Mouse (Mus musculus) midbrain, embryonic 15.5 days (tissue): ENCODE measurements at regions not wholly inside any gene's neighbourhood (a gene's known extent, or its start where the extent isn't known, plus 50 kb on each side); places are given as distances from the start of the nearest gene placed in this dataset.
A peak's percentile ranks its signal among the peaks of the same experiment; 100 is the strongest.

Experiments
- ATAC-seq: fragments of 200-750 bp; cut with Nextera tagmentation; replicated peaks from 2 replicates; pipeline ENCODE4 v1.8.0; 2017; ENCODE audit warnings: moderate TSS enrichment
- H3K27ac ChIP-seq: fragments of 300-500 bp; sonication (generic); 2 replicates; pipeline ENCODE4 v1.5.1; 2015; ENCODE audit warnings: mild to moderate bottlenecking, inconsistent platforms
- H3K27me3 ChIP-seq: fragments of 300-500 bp; sonication (generic); replicated peaks from 2 replicates; pipeline ENCODE4 v1.6.1; 2015; ENCODE audit warnings: inconsistent platforms
- H3K36me3 ChIP-seq: fragments of 300-500 bp; sonication (generic); replicated peaks from 2 replicates; pipeline ENCODE4 v1.6.1; 2015; ENCODE audit warnings: inconsistent platforms
- H3K4me1 ChIP-seq: fragments of 300-500 bp; sonication (generic); 2 replicates; pipeline ENCODE4 v1.6.1; 2015; ENCODE audit warnings: inconsistent platforms
- H3K4me2 ChIP-seq: fragments of 300-500 bp; sonication (generic); 2 replicates; pipeline ENCODE4 v1.6.1; 2015; ENCODE audit warnings: inconsistent platforms, mild to moderate bottlenecking, moderate library complexity
- H3K4me3 ChIP-seq: fragments of 300-500 bp; sonication (generic); 2 replicates; pipeline ENCODE4 v1.5.1; 2015; ENCODE audit warnings: mild to moderate bottlenecking, inconsistent platforms
- H3K9ac ChIP-seq: fragments of 300-500 bp; sonication (generic); 2 replicates; pipeline ENCODE4 v1.6.1; 2015; ENCODE audit warnings: mild to moderate bottlenecking, inconsistent platforms
- H3K9me3 ChIP-seq: fragments of 300-500 bp; sonication (generic); 2 replicates; pipeline ENCODE4 v1.6.1; 2016; ENCODE audit warnings: inconsistent platforms
- WGBS: fragments of 180-500 bp; shearing (Covaris S2); methylation state at CpG from one replicate; pipeline ENCODE4 v1.1.7; 2015; ENCODE audit warnings: mixed read lengths; 5-methylcytosine and 5-hydroxymethylcytosine counted together

DNA sequence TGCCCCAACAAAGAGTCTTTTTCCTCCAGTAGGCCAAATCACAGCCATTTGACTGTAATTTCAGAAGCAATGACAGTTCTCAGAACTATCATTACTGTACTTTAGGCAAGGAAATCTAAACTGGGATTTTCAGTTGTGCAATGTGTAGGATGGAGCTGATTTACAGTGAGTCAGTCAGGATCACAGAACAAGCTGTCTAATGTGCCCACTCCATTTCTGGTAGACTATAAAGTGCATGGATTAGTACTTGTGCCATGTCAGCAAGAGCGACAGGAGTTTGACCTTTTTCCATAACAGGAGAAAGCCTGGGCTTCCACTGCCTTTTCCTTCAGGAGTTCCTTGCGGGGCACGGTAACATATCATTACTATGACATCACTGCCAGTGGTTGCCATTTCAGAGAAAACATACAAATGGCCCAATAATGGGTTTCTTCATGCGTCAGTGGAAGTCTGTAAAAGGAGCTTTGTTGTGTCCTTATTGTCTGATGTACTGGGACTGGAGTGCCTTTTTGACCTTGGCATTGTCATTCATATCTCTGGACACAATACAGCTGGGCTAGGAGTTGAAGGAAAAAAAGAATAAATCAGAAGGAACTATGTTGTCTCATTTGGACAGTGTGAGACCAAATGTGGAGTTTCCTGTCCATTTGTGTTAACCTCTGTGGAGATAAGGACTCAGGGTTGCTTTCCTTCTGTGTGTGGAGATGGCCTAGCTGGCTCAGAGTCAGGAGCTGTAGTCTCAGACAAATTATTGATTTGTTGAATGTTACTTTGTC is 271.5 kb upstream of the BC052040 start:
- WGBS: 41% methylated on average over 4 of the region's 4 CpGs
- no peaks in the 10 kb centered on the region for H3K9me3 ChIP-seq
- no peak for ATAC-seq

DNA sequence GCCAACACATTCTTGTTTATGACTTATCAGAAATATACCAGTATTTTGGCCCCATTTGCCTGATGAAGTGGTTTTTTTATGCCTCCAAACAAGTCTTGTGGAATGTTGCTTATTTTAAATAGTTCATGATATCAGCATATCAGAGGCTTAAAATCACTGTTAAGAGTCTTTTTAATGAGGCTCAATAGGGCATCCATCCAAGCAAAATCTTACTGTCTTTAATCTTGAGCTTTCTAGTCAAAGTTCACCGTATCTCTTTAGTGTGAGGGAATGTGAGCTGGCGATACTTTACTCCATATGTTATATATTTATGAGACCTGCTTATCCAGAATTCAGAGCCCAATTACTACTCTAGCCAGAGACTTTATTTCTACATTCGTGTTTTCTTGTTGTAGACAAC is 263.0 kb upstream of the BC052040 start:
- H3K4me1 ChIP-seq: no peaks in the 10 kb centered on the region
- no peak for ATAC-seq
- 87% methylated on average over 3 of the region's 3 CpGs for WGBS
- no peak overlapping the region for H3K27ac ChIP-seq
- H3K4me2 ChIP-seq: no peak overlapping the region
- H3K9me3 ChIP-seq: no peaks in the 10 kb centered on the region
- H3K27me3 ChIP-seq: no peaks in the 10 kb centered on the region
- no peaks in the 10 kb centered on the region for H3K36me3 ChIP-seq
- no peak overlapping the region for H3K4me3 ChIP-seq
- H3K9ac ChIP-seq: no peak overlapping the region

More for the DNA sequence above, 271.5 kb upstream of the BC052040 start:
- Histone ChIP-seq H3K4me2 (no peak overlapping the region), H3K4me3 (no peak overlapping the region), H3K36me3 (no peaks in the 10 kb centered on the region), H3K27ac (no peak overlapping the region), H3K9ac (no peak overlapping the region), H3K27me3 (no peaks in the 10 kb centered on the region), H3K4me1 (no peaks in the 10 kb centered on the region)

- Histone ChIP-seq H3K4me2 (no peak overlapping the region), H3K9me3 (no peaks in the 10 kb centered on the region), H3K27ac (no peak overlapping the region), H3K4me3 (no peak overlapping the region), H3K9ac (no peak overlapping the region), H3K4me1 (no peaks in the 10 kb centered on the region), H3K36me3 (no peaks in the 10 kb centered on the region), H3K27me3 (0 out of 2 replicates have a peak, but pooled peaks cover 7% of the 10 kb centered on the region)
- ATAC-seq: no peak
- 17% methylated on average over 5 of the region's 5 CpGs for WGBS
These were observed 258.9 kb upstream of the BC052040 start for GRCm38 (mm10) chr2:115322582-115322981.

DNA sequence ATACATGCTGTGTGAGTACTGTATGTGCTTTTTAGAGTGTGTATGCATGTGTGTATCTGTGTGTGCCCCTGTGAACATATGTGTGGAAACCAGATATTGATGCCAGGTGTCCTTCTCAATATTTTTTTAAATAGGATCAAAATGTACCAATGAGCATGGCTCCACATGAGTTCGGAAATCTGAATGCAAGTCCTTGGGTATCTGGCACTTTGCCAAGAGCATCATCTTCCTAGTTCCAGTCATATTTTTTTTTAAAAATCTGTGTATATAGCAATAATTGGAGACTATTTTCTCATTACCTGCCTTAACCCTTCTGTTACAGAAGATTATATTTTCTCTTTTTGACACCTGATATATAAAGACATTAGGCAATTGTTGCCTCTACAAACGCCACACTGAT is 255.0 kb upstream of the BC052040 start:
- 0 out of 2 replicates have a peak, but pooled peaks cover 7% of the 10 kb centered on the region for H3K27me3 ChIP-seq
- H3K9me3 ChIP-seq: no peaks in the 10 kb centered on the region
- ATAC-seq: no peak
- no peak overlapping the region for H3K4me3 ChIP-seq
- H3K36me3 ChIP-seq: no peaks in the 10 kb centered on the region
- WGBS: 66% methylated on average over 2 of the region's 2 CpGs
- no peak overlapping the region for H3K27ac ChIP-seq
- no peak overlapping the region for H3K9ac ChIP-seq
- no peak overlapping the region for H3K4me2 ChIP-seq
- H3K4me1 ChIP-seq: no peaks in the 10 kb centered on the region

DNA sequence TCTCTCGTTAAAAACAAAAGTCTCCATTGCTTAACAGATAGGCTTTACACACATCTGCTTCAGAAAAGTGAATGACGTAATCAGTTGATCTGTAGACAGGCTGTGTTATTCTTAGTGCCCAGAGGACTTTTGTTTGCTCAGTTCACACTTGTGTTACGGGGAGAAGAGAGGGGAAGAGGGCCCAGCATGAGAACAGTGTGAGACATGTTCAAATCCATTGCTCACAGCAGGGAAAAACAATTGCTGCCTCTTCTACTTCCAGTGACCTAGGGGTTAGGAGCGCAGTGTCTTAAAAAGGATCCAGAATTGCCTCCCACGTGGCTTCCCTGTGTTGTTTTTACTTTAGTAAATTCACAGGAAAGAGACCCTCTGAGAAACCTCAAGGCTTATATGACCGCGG is 243.3 kb upstream of the BC052040 start:
- Histone ChIP-seq H3K4me2 (no peak overlapping the region), H3K9ac (no peak overlapping the region), H3K4me3 (no peak overlapping the region), H3K36me3 (no peaks in the 10 kb centered on the region), H3K27me3 (no peaks in the 10 kb centered on the region), H3K27ac (no peak overlapping the region), H3K4me1 (no peaks in the 10 kb centered on the region; the same call in 1 of the 2 replicates), H3K9me3 (no peaks in the 10 kb centered on the region)
- 33% methylated on average over 7 of the region's 7 CpGs for WGBS
- 0 out of 2 replicates have a peak, but pooled peaks have one; percentile 24 for ATAC-seq

DNA sequence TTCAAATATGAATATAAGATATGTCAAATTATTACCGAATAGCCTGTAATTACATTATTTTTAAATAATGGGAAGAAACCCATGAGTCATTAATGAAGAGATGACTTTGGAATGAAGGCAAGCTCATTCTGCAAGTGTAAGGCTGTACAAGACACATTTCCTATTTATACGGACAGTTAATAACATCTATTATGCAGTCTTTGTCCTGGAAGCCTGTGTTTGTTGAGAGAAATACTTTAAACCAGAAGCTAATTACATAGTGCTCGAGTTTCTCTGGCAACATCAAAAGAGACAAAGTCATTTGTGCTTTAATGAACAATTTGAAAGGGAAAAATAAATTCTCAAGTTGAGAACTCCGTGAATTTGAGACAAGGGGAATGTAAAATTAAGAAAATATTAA is 242.5 kb upstream of the BC052040 start:
- WGBS: 44% methylated on average over 4 of the region's 4 CpGs
- H3K27me3 ChIP-seq: no peaks in the 10 kb centered on the region
- H3K9ac ChIP-seq: no peak overlapping the region
- H3K4me3 ChIP-seq: no peak overlapping the region
- no peak overlapping the region for H3K4me2 ChIP-seq
- H3K9me3 ChIP-seq: no peaks in the 10 kb centered on the region
- H3K27ac ChIP-seq: no peak overlapping the region
- no peaks in the 10 kb centered on the region for H3K36me3 ChIP-seq
- no peaks in the 10 kb centered on the region; the same call in 1 of the 2 replicates for H3K4me1 ChIP-seq
- no peak for ATAC-seq

DNA sequence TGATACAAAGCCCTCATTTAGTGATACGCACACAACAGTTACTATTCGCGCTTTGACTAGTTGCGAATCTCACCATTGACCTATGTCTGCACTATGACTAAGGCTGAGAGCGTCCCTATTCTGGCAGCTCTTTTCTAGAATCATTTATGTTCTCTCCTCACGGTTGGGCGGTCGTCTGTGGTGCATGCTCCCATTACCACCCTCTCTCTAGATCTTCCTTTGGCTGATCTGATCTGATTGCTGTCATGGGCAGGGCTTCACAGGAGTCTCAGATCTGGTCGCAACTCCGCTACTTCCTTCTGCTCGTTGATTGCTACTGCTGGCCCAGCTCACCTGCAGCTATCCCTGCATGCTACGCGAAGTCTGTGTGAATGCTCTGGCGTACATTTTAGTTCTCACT is 239.2 kb upstream of the BC052040 start:
- Histone ChIP-seq H3K9me3 (no peaks in the 10 kb centered on the region), H3K27me3 (no peaks in the 10 kb centered on the region), H3K9ac (no peak overlapping the region), H3K4me1 (no peaks in the 10 kb centered on the region; the same call in 1 of the 2 replicates), H3K27ac (no peak overlapping the region), H3K4me3 (no peak overlapping the region), H3K36me3 (no peaks in the 10 kb centered on the region), H3K4me2 (no peak overlapping the region)
- 90% methylated on average over 14 of the region's 14 CpGs for WGBS
- no peak for ATAC-seq

DNA sequence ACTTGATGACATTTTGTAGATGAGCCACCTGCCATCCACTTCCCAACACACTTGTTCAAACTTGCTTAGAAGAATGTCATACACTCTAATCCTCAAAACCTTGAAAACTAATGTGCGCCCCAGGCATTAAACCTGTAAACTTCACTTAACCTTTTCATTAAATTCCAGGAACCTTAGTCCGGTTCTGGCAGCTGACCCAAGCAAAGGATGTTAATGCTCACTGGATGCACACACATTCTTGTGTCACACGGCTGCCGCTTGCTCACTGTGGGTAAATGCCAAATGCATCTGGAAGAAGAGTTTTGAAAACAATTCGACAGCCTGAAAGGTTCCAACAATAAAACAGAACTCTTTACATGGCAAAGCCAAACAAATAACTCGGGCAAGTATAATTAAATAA is 235.0 kb upstream of the BC052040 start:
- H3K4me3 ChIP-seq: no peak overlapping the region
- no peaks in the 10 kb centered on the region for H3K4me1 ChIP-seq
- no peaks in the 10 kb centered on the region for H3K36me3 ChIP-seq
- ATAC-seq: no peak
- 65% methylated on average over 6 of the region's 6 CpGs for WGBS
- H3K9me3 ChIP-seq: no peaks in the 10 kb centered on the region
- no peaks in the 10 kb centered on the region for H3K27me3 ChIP-seq
- no peak overlapping the region for H3K27ac ChIP-seq
- H3K9ac ChIP-seq: no peak overlapping the region
- H3K4me2 ChIP-seq: no peak overlapping the region

GRCm38 (mm10) chr2:115348263-115348662 is 233.3 kb upstream of the BC052040 start:
- H3K9me3 ChIP-seq: no peaks in the 10 kb centered on the region
- no peaks in the 10 kb centered on the region for H3K36me3 ChIP-seq
- no peak for ATAC-seq
- H3K4me1 ChIP-seq: no peaks in the 10 kb centered on the region
- H3K9ac ChIP-seq: no peak overlapping the region
- H3K27ac ChIP-seq: no peak overlapping the region
- 23% methylated on average over 2 of the region's 2 CpGs for WGBS
- H3K4me2 ChIP-seq: no peak overlapping the region
- no peak overlapping the region for H3K4me3 ChIP-seq
- no peaks in the 10 kb centered on the region for H3K27me3 ChIP-seq

DNA sequence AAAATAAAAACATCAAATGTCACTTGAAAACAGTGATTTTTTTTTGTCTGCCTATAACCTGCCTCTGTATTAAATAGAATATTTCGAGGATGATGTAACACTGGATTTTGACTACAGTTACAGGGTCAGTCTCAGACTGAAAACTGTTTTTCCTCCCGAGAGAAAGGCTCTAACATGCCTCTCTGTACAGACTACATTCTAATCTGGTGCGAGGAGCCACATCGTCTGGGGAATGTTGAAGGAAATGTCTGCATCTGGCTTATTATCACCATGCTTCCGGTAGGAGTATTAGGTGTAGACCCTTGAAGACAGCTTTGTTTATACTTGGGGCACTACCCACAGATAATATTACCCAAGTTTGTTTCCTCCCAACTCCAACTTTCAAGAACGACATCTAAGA is 210.4 kb upstream of the BC052040 start:
- 92% methylated on average over 6 of the region's 6 CpGs for WGBS
- H3K4me3 ChIP-seq: no peak overlapping the region
- no peak for ATAC-seq
- H3K27me3 ChIP-seq: no peaks in the 10 kb centered on the region
- H3K4me2 ChIP-seq: no peak overlapping the region
- no peak overlapping the region for H3K9ac ChIP-seq
- no peak overlapping the region for H3K27ac ChIP-seq
- H3K4me1 ChIP-seq: no peaks in the 10 kb centered on the region
- H3K36me3 ChIP-seq: no peaks in the 10 kb centered on the region
- no peaks in the 10 kb centered on the region for H3K9me3 ChIP-seq

- WGBS: 75% methylated on average over 5 of the region's 5 CpGs
- no peaks in the 10 kb centered on the region for H3K9me3 ChIP-seq
- no peak for ATAC-seq
- no peak overlapping the region for H3K4me3 ChIP-seq
- no peak overlapping the region for H3K4me2 ChIP-seq
- H3K4me1 ChIP-seq: no peaks in the 10 kb centered on the region
- H3K9ac ChIP-seq: no peak overlapping the region
- H3K27ac ChIP-seq: no peak overlapping the region
- no peaks in the 10 kb centered on the region for H3K36me3 ChIP-seq
- H3K27me3 ChIP-seq: no peaks in the 10 kb centered on the region
These were observed 206.2 kb upstream of the BC052040 start for GRCm38 (mm10) chr2:115375336-115375735.

- H3K36me3 ChIP-seq: no peaks in the 10 kb centered on the region
- no peak overlapping the region for H3K4me3 ChIP-seq
- 46% methylated on average over 13 of the region's 13 CpGs for WGBS
- no peak overlapping the region for H3K4me2 ChIP-seq
- H3K27me3 ChIP-seq: no peaks in the 10 kb centered on the region
- H3K9me3 ChIP-seq: no peaks in the 10 kb centered on the region
- H3K9ac ChIP-seq: no peak overlapping the region
- H3K4me1 ChIP-seq: peaks cover 12% of the 10 kb centered on the region
- no peak overlapping the region for H3K27ac ChIP-seq
- peak; percentile 45; the same call in 1 of the 2 replicates for ATAC-seq
These were observed 196.9 kb upstream of the BC052040 start for GRCm38 (mm10) chr2:115384414-115385180.
